Mouse (Mus musculus): ENCODE results near the gene Gba2. TPM values are rescaled to one million over a fixed set of nuclear protein-coding genes. Genes with fewer than 3 reads are reported as not detected.

The Gba2 gene
- polyA plus RNA-seq, 1 experiment from 2014 or later = 16.1 TPM

Other genes with a start within 250 kb of the Gba2 start
- gene Rusc2, start 196.9 kb downstream of the Gba2 start, polyA plus RNA-seq (2015; fragmentation: Nextera tagmentation; extraction: Ambion mirVana) = 16.3 and 17.2 TPM in 2 replicates
- 0.22 TPM in 1 of 2 replicates, not detected in the other for gene Fam166b, start 149.7 kb downstream of the Gba2 start, polyA plus RNA-seq (2015; fragmentation: Nextera tagmentation; extraction: Ambion mirVana)
- gene Tesk1, start 136.9 kb downstream of the Gba2 start, polyA plus RNA-seq (2015; fragmentation: Nextera tagmentation; extraction: Ambion mirVana) = 6.2 and 7.4 TPM in 2 replicates
- 3.3 and 5.2 TPM in 2 replicates for gene Cd72, start 124.2 kb downstream of the Gba2 start, polyA plus RNA-seq (2015; fragmentation: Nextera tagmentation; extraction: Ambion mirVana)
- not detected in 2 replicates for gene Sit1, start 95.1 kb downstream of the Gba2 start, polyA plus RNA-seq (2015; fragmentation: Nextera tagmentation; extraction: Ambion mirVana)
- 104 and 105 TPM in 2 replicates for gene Ccdc107, start 86.0 kb downstream of the Gba2 start, polyA plus RNA-seq (2015; fragmentation: Nextera tagmentation; extraction: Ambion mirVana)
- gene Arhgef39, start 79.2 kb downstream of the Gba2 start, polyA plus RNA-seq (2015; fragmentation: Nextera tagmentation; extraction: Ambion mirVana) = 44.5 and 52.0 TPM in 2 replicates
- gene Car9, start 71.9 kb downstream of the Gba2 start, polyA plus RNA-seq (2015; fragmentation: Nextera tagmentation; extraction: Ambion mirVana) = 30.9 and 45.8 TPM in 2 replicates
- gene Tpm2, start 55.1 kb downstream of the Gba2 start, polyA plus RNA-seq (2015; fragmentation: Nextera tagmentation; extraction: Ambion mirVana) = 795 and 837 TPM in 2 replicates
- 69.4 and 70.8 TPM in 2 replicates for gene Creb3, start 16.5 kb downstream of the Gba2 start, polyA plus RNA-seq (2015; fragmentation: Nextera tagmentation; extraction: Ambion mirVana)
- 76.9 and 81.1 TPM in 2 replicates for gene Tln1, start 16.2 kb downstream of the Gba2 start, polyA plus RNA-seq (2015; fragmentation: Nextera tagmentation; extraction: Ambion mirVana)
- 24.5 and 30.8 TPM in 2 replicates for gene Rgp1, start 158 bp downstream of the Gba2 start, polyA plus RNA-seq (2015; fragmentation: Nextera tagmentation; extraction: Ambion mirVana)
- 0.85 and 1.8 TPM in 2 replicates for gene Msmp, start 5.6 kb upstream of the Gba2 start, polyA plus RNA-seq (2015; fragmentation: Nextera tagmentation; extraction: Ambion mirVana)
- gene Npr2, start 53.1 kb upstream of the Gba2 start, polyA plus RNA-seq (2015; fragmentation: Nextera tagmentation; extraction: Ambion mirVana) = 9.3 TPM in 2 replicates
- 0.80 and 1.0 TPM in 2 replicates for gene Spag8, start 74.7 kb upstream of the Gba2 start, polyA plus RNA-seq (2015; fragmentation: Nextera tagmentation; extraction: Ambion mirVana)
- gene Hint2, start 77.6 kb upstream of the Gba2 start, polyA plus RNA-seq (2015; fragmentation: Nextera tagmentation; extraction: Ambion mirVana) = 108 and 116 TPM in 2 replicates
- gene Tmem8b, start 90.1 kb upstream of the Gba2 start, polyA plus RNA-seq (2015; fragmentation: Nextera tagmentation; extraction: Ambion mirVana) = 4.0 and 4.6 TPM in 2 replicates
- 2.5 and 4.1 TPM in 2 replicates for gene Fam221b, start 90.3 kb upstream of the Gba2 start, polyA plus RNA-seq (2015; fragmentation: Nextera tagmentation; extraction: Ambion mirVana)
- gene Olfr70, start 121.9 kb upstream of the Gba2 start, polyA plus RNA-seq (2015; fragmentation: Nextera tagmentation; extraction: Ambion mirVana) = not detected in 2 replicates
- gene Olfr71, start 131.4 kb upstream of the Gba2 start, polyA plus RNA-seq (2015; fragmentation: Nextera tagmentation; extraction: Ambion mirVana) = not detected in 2 replicates
- gene Hrct1, start 148.3 kb upstream of the Gba2 start, polyA plus RNA-seq (2015; fragmentation: Nextera tagmentation; extraction: Ambion mirVana) = 0.67 and 0.87 TPM in 2 replicates
- 0.09 and 0.18 TPM in 2 replicates for gene Spaar, start 151.2 kb upstream of the Gba2 start, polyA plus RNA-seq (2015; fragmentation: Nextera tagmentation; extraction: Ambion mirVana)
- gene Olfr159, start 192.1 kb upstream of the Gba2 start, polyA plus RNA-seq (2015; fragmentation: Nextera tagmentation; extraction: Ambion mirVana) = not detected in 2 replicates
- not detected in 2 replicates for gene Olfr156, start 245.0 kb upstream of the Gba2 start, polyA plus RNA-seq (2015; fragmentation: Nextera tagmentation; extraction: Ambion mirVana)